Mouse (Mus musculus) bone marrow, adult 2 months (tissue): ENCODE measurements around the gene Olfr853.

Experiments
- CTCF ChIP-seq: fragments of 200-500 bp; IDR thresholded peaks from 2 replicates; pipeline ENCODE4 v1.5.1; 2011; ENCODE audit warnings: low read length, control low read depth; ENCODE audit not compliant: control insufficient read depth, insufficient read depth
- POLR2A ChIP-seq: fragments of 200-500 bp; IDR thresholded peaks from 2 replicates; pipeline ENCODE4 v1.6.1; 2011; ENCODE audit warnings: low read depth, mild to moderate bottlenecking, control low read depth, low read length, borderline replicate concordance; ENCODE audit not compliant: control insufficient read depth

DNA sequence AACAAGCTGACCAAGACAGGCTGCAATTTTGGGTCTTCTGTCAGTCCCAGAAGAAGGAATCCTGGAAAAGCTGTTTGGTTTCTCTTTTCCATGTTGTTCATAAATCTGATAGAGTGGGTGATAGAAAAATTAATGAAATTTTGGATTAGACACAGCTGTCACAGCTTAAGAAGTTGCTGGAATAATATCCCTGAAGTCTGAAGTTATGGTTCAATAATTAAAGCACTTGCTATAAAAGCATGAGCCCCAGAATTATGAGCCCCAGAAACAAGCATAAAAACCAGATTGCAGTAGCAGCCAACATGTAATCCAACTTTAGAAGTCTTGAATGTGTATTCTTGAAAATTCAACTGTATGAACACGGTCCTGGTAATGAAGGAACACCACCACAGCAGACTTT is 26.4 kb upstream of the Olfr853 start, which contains the start of gene Olfr854:
- no peak for TF ChIP-seq POLR2A
- TF ChIP-seq CTCF, result no peak
